Mouse (Mus musculus): Measurements from ENCODE around the gene Zfand4. TPM values are rescaled to one million over a fixed set of nuclear protein-coding genes. Genes with fewer than 3 reads are reported as not detected.

Gene Zfand4
- total and polyA plus RNA-seq, 3 experiments: 4.3 to 5.5 TPM; not detected in 1

GRCm38 (mm10) chr6:116356948-116357325, 92.9 kb downstream of the Zfand4 start:
- Histone ChIP-seq H3K9me3 (replicated peaks; ENCODE audit: insufficient read depth, low read length) (no peaks in the 10 kb centered on the region), H3K4me3 (ENCODE audit: control insufficient read depth in 1 of 2, insufficient read depth in 1 of 2, low read depth in 2 of 2, low read length in 2 of 2) (no peak overlapping the region), H3K9ac (ENCODE audit: control insufficient read depth, low read depth, low read length, poor library complexity, severe bottlenecking) (no peak overlapping the region), H3K27me3 (ENCODE audit: control insufficient read depth in 1 of 2, insufficient read depth in 2 of 2, low read length in 2 of 2) (no peaks in the 10 kb centered on the region), H3K36me3 (ENCODE audit: control insufficient read depth in 1 of 2, insufficient read depth in 2 of 2, low read length in 2 of 2) (peaks cover 0 to 14% of the 10 kb centered on the region in 2 experiments; a peak in 2 of 4 replicates), H3K4me1 (ENCODE audit: control insufficient read depth in 1 of 2, insufficient read depth in 2 of 2, low read length in 2 of 2) (peaks cover 3 to 15% of the 10 kb centered on the region in 2 experiments; a peak in 3 of 4 replicates), H3K79me2 (ENCODE audit: control insufficient read depth, insufficient read depth, low read length, poor library complexity) (peaks cover 9% of the 10 kb centered on the region), H3K27ac (ENCODE audit: control insufficient read depth, low read depth, low read length) (no peak overlapping the region)
- DNase-seq (ENCODE audit: low read depth, low spot score): no peak
- TF ChIP-seq POLR2A (IDR thresholded peaks at IDR 0.05; ENCODE audit: control insufficient read depth in 1 of 2, insufficient read depth in 1 of 2, low read depth in 1 of 2, low read length in 2 of 2, poor library complexity in 1 of 2) (no peak), TAL1 (IDR thresholded peaks at IDR 0.05; ENCODE audit: low read length) (no peak), MAFK (IDR thresholded peaks at IDR 0.05; ENCODE audit: borderline replicate concordance, low read depth, low read length) (no peak), POLR2AphosphoS2 (IDR thresholded peaks at IDR 0.05; ENCODE audit: low read length) (no peak), UBTF (IDR thresholded peaks at IDR 0.05; ENCODE audit: borderline replicate concordance, insufficient read depth, low read depth, low read length) (no peak), MEF2A (IDR thresholded peaks at IDR 0.05; ENCODE audit: extremely low read depth, insufficient replicate concordance, low read depth, low read length, poor library complexity, severe bottlenecking) (no peak), RCOR1 (IDR thresholded peaks at IDR 0.05; ENCODE audit: low read depth, low read length) (no peak), RAD21 (IDR thresholded peaks at IDR 0.05; ENCODE audit: low read depth, low read length) (no peak), HCFC1 (IDR thresholded peaks at IDR 0.05; ENCODE audit: low read depth, low read length) (no peak), BHLHE40 (IDR thresholded peaks at IDR 0.05; ENCODE audit: borderline replicate concordance, low read depth, low read length) (no peak), ZKSCAN1 (IDR thresholded peaks at IDR 0.05; ENCODE audit: low read depth, low read length) (no peak)

- Histone ChIP-seq H3K36me3 (ENCODE audit: control insufficient read depth in 1 of 2, insufficient read depth in 2 of 2, low read length in 2 of 2) (peaks cover 0 to 10% of the 10 kb centered on the region in 2 experiments; a peak in 2 of 4 replicates), H3K27me3 (ENCODE audit: control insufficient read depth in 1 of 2, insufficient read depth in 2 of 2, low read length in 2 of 2) (no peaks in the 10 kb centered on the region), H3K9ac (ENCODE audit: control insufficient read depth, low read depth, low read length, poor library complexity, severe bottlenecking) (no peak overlapping the region), H3K4me1 (ENCODE audit: control insufficient read depth in 1 of 2, insufficient read depth in 2 of 2, low read length in 2 of 2) (peaks cover 0 to 9% of the 10 kb centered on the region in 2 experiments; a peak in 3 of 4 replicates), H3K9me3 (replicated peaks; ENCODE audit: insufficient read depth, low read length) (no peaks in the 10 kb centered on the region), H3K79me2 (ENCODE audit: control insufficient read depth, insufficient read depth, low read length, poor library complexity) (peaks cover 9% of the 10 kb centered on the region), H3K27ac (ENCODE audit: control insufficient read depth, low read depth, low read length) (no peak overlapping the region), H3K4me3 (ENCODE audit: control insufficient read depth in 1 of 2, insufficient read depth in 1 of 2, low read depth in 2 of 2, low read length in 2 of 2) (no peak overlapping the region)
- DNase-seq (ENCODE audit: low read depth, low spot score): no peak
- TF ChIP-seq ETS1 (IDR thresholded peaks at IDR 0.05; ENCODE audit: low read depth, low read length) (no peak), CHD1 (IDR thresholded peaks at IDR 0.05; ENCODE audit: low read depth, low read length) (no peak), MAFK (IDR thresholded peaks at IDR 0.05; ENCODE audit: borderline replicate concordance, low read depth, low read length) (no peak), GATA1 (IDR thresholded peaks at IDR 0.05; ENCODE audit: low read depth, low read length) (no peak), GABPA (IDR thresholded peaks at IDR 0.05; ENCODE audit: low read depth, low read length) (no peak), MYB (IDR thresholded peaks at IDR 0.05; ENCODE audit: low read depth, low read length) (no peak), ZKSCAN1 (IDR thresholded peaks at IDR 0.05; ENCODE audit: low read depth, low read length) (no peak), MAX (IDR thresholded peaks at IDR 0.05; ENCODE audit: low read length) (no peak), JUND (IDR thresholded peaks at IDR 0.05; ENCODE audit: low read depth, low read length) (no peak)
Observed at GRCm38 (mm10) chr6:116358056-116358455, 94.0 kb downstream of the Zfand4 start.

Data from MEL (cell line).